Mouse (Mus musculus): ENCODE data around the gene Ms4a5. TPM values are rescaled to one million over a fixed set of nuclear protein-coding genes. Genes with fewer than 3 reads are reported as not detected.
"Not testable (repeated sequence)": the region's sequence is repeated elsewhere in the genome, so short reads cannot be mapped to it uniquely, and the experiment has no call there.

The Ms4a5 gene
- polyA plus RNA-seq, 1 experiment from 2014 or later = not detected

DNA sequence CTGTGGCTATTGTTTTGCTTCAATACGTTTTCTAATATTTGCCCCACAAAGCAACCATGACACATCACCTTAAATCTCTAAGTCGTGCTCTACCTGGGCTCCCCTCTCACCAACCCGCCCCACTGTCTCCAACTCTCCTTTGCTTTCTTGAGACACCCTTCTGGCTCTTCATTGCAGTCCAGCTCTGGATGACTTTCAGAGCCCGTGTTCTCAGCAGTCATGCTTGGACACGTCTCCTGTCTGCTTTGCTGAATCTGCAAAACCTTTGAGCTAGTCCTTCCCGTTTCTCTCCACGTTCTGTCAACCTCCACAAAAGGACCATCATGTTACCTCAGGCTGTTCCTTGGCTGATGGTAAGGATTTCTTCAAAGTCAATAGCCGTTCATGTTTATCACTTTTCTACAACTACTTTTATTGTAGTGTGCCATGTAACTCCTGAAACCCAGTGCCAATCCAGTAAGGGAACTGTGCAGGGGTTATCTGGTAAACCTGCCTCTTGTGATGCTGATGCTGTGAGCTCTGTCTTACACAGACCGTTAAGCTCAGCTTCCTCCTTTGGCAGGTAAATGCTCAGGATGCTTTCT, 19.0 kb downstream of the Ms4a5 start:
- Histone ChIP-seq H3K27ac (no peak overlapping the region), H3K9ac (no peak overlapping the region), H3K27me3 (replicated peaks) (no peaks in the 10 kb centered on the region), H3K36me3 (no peaks in the 10 kb centered on the region), H3K4me3 (no peak overlapping the region), H3K9me3 (no peaks in the 10 kb centered on the region), H3K4me1 (no peaks in the 10 kb centered on the region), H3K4me2 (replicated peaks) (no peak overlapping the region)
- WGBS = 88% methylated on average over 9 of the region's 9 CpGs
- ATAC-seq (ENCODE audit: low FRiP score, low read depth) = no peak

DNA sequence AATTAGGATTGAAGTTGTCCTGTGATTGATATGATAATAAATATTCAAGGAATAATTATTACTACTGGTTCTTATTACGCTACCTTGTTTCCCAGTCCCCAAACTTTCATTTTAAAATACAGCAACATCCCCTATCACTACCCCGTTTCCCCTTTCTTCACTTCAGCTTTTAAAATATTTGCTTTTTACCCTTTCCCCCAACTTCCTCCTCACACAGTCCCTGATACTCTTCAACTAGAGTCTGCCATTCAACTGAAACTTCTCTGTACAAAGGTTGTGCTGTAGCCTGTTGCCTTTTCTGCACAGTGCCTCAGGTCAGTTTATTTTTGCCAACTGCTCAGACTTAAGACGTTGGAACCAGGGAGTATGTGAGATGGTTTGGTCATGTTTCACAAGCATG, 20.1 kb downstream of the Ms4a5 start:
- no peak overlapping the region for H3K4me2 ChIP-seq (replicated peaks)
- H3K4me3 ChIP-seq = no peak overlapping the region
- no peak for ATAC-seq (ENCODE audit: low FRiP score, low read depth)
- 91% methylated on average over 3 of the region's 3 CpGs for WGBS
- H3K9ac ChIP-seq = no peak overlapping the region
- H3K27ac ChIP-seq = no peak overlapping the region
- H3K36me3 ChIP-seq = no peaks in the 10 kb centered on the region
- no peaks in the 10 kb centered on the region for H3K27me3 ChIP-seq (replicated peaks)
- no peaks in the 10 kb centered on the region for H3K4me1 ChIP-seq
- H3K9me3 ChIP-seq = no peaks in the 10 kb centered on the region

DNA sequence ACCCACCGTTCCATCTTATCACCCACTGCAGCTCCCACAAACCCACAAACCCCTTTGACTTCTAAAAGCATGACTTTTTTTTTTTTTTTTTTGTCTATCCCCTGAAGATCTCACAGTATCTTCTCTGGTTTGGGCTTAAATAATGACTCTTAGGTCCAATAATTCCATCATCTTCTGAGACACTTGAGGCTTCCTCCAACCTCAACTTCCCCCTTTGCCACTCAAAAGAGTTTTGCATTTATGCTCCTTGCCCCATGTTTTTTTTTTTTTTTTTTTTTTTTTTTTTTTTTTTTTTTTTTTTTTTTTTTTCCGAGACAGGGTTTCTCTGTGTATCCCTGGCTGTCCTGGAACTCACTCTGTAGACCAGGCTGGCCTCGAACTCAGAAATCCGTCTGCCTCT, 20.7 kb downstream of the Ms4a5 start:
- WGBS = 81% methylated on average over 4 of the region's 4 CpGs
- not testable (repeated sequence) for H3K4me2 ChIP-seq (replicated peaks); H3K36me3 ChIP-seq; H3K9me3 ChIP-seq; H3K9ac ChIP-seq; ATAC-seq (ENCODE audit: low FRiP score, low read depth); H3K27ac ChIP-seq; H3K4me3 ChIP-seq; H3K4me1 ChIP-seq; H3K27me3 ChIP-seq (replicated peaks)

DNA sequence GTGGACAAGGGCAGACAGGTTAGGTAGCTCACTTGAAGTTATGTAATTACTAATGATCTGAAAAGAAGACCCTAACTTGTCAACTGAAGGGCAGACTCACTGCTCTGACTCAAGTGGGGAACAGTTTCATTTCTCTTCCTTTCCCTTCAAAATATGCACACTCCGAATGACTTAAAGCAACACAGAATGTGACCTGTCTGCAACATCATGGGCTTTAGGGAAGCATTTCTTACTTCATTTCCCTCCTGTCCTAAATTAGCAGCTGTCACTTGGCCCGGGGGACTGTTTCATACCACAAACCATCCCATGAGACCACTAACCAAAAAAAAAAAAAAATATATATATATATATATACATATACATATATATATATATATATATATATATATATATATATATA, 22.2 kb downstream of the Ms4a5 start:
- H3K4me3 ChIP-seq = no peak overlapping the region
- no peak overlapping the region for H3K27ac ChIP-seq
- H3K4me1 ChIP-seq = no peaks in the 10 kb centered on the region
- WGBS = 92% methylated on average over 2 of the region's 2 CpGs
- no peak for ATAC-seq (ENCODE audit: low FRiP score, low read depth)
- H3K36me3 ChIP-seq = no peaks in the 10 kb centered on the region
- no peaks in the 10 kb centered on the region for H3K9me3 ChIP-seq
- H3K27me3 ChIP-seq (replicated peaks) = no peaks in the 10 kb centered on the region
- H3K9ac ChIP-seq = no peak overlapping the region
- no peak overlapping the region for H3K4me2 ChIP-seq (replicated peaks)

DNA sequence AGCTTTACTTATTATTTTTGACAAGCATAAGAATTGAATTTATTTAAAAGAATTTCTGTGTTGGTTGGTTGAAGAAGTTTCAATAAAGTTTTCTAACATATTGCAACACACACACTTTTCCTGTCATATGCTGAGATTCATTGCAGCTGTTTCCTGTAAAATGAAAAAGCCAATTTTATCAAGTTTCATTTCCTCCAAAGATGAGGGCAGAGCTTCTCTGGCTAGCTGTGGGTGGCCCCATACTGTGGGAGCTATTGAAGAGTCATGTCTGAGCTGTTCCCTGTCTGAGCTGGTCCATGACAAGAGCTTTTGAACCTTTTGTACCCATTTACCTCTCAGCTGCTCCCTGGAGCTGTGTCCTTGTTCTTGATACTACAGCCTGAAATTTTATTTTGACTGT, 39.4 kb downstream of the Ms4a5 start:
- no peaks in the 10 kb centered on the region for H3K27me3 ChIP-seq (replicated peaks)
- ATAC-seq (ENCODE audit: low FRiP score, low read depth) = no peak

DNA sequence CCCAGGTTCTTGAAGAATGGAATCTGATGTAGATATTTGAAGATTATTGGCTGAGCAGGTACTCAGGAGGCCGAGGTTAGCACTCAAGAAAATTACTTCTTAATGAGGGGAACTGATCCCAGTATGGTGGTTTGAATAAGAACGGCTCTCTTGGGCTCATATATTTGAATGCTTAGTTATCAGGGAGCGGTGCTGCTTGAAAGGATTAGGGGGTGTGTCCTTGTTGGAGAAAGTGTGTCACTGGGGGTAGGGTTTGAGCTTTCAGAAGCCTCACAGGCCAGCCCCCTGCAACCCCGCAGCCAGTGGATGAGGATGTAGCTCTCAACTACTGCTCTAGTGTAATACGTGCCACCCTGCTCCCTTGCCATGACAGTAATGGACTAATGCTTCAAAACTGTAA, 41.1 kb downstream of the Ms4a5 start:
- WGBS = 59% methylated on average over 5 of the region's 5 CpGs
- H3K27me3 ChIP-seq (replicated peaks) = no peaks in the 10 kb centered on the region
- no peaks in the 10 kb centered on the region for H3K4me1 ChIP-seq
- H3K4me2 ChIP-seq (replicated peaks) = no peak overlapping the region
- no peak overlapping the region for H3K4me3 ChIP-seq
- no peak overlapping the region for H3K27ac ChIP-seq
- no peak for ATAC-seq (ENCODE audit: low FRiP score, low read depth)
- H3K9ac ChIP-seq = no peak overlapping the region
- no peaks in the 10 kb centered on the region for H3K9me3 ChIP-seq
- no peaks in the 10 kb centered on the region for H3K36me3 ChIP-seq

More for the DNA sequence above, 39.4 kb downstream of the Ms4a5 start:
- Histone ChIP-seq H3K4me1 (no peaks in the 10 kb centered on the region), H3K9me3 (no peaks in the 10 kb centered on the region), H3K36me3 (no peaks in the 10 kb centered on the region), H3K4me3 (no peak overlapping the region), H3K4me2 (replicated peaks) (no peak overlapping the region), H3K27ac (no peak overlapping the region), H3K9ac (no peak overlapping the region)

DNA sequence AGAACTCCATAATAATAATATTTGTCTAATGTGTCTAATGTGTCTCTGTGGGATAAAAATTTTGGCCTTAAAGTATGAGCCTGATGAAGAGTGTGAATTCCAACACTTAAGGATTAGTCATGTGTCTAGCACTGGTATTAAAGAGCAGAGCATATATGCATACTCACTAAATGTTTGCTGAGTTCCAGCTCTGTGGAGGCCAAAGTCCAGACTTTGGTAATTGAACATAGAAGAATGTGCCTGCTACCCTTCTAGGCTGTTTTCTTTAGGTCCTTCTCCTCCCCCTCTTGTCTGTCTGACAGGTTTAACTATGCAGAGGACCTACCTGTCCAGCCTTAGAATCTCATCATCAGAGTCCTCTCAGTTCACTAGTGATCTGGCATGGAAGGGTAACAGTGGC, 47.9 kb downstream of the Ms4a5 start:
- H3K4me3 ChIP-seq = no peak overlapping the region
- H3K9me3 ChIP-seq = no peaks in the 10 kb centered on the region
- H3K4me1 ChIP-seq = no peaks in the 10 kb centered on the region
- no peak for ATAC-seq (ENCODE audit: low FRiP score, low read depth)
- no peak overlapping the region for H3K4me2 ChIP-seq (replicated peaks)
- no peaks in the 10 kb centered on the region for H3K36me3 ChIP-seq
- no peak overlapping the region for H3K9ac ChIP-seq
- no peaks in the 10 kb centered on the region for H3K27me3 ChIP-seq (replicated peaks)
- H3K27ac ChIP-seq = no peak overlapping the region

DNA sequence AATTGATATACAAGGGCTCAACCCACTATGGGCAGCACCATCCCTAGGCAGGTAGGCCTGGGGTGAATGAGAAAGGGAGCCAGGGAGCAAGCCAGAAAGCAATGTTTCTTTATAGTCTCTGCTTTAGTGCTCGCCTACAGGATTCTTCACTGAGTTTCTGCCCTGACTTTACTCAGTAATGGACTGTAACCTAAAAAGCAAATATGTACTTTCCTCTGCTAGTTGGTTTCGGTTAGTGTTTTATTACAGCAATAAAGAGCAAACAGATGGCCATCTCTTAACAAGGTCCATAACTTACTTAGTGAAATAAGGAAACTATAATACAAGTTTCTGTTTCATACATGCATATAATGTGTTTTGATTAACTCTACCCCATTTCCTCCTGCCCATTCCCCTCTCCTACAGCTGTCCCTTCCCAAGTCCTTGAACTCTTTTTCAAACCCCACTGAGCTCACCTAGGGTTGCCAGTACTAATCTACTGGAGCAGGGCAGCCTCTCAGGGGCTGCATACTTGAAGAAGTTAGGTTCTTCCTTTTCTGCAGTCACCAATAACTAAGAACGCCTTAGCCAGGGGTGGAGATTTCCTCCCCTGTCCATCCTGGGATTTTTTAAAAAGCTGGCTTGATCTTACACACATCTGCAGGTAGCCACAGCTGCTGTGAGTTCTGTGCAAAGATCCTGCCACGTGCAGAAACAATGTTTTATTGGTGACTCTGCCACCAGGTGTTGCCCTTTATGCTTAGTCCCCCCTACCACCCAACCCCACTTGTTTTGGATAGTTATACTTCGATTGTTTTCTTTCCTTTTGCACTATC, 48.5 kb downstream of the Ms4a5 start:
- 69% methylated on average over 5 of the region's 5 CpGs for WGBS
- no peaks in the 10 kb centered on the region for H3K36me3 ChIP-seq
- H3K4me1 ChIP-seq = no peaks in the 10 kb centered on the region
- H3K27me3 ChIP-seq (replicated peaks) = no peaks in the 10 kb centered on the region
- H3K9me3 ChIP-seq = no peaks in the 10 kb centered on the region
- H3K27ac ChIP-seq = no peak overlapping the region
- ATAC-seq (ENCODE audit: low FRiP score, low read depth) = no peak
- H3K4me2 ChIP-seq (replicated peaks) = no peak overlapping the region
- no peak overlapping the region for H3K9ac ChIP-seq
- no peak overlapping the region for H3K4me3 ChIP-seq

DNA sequence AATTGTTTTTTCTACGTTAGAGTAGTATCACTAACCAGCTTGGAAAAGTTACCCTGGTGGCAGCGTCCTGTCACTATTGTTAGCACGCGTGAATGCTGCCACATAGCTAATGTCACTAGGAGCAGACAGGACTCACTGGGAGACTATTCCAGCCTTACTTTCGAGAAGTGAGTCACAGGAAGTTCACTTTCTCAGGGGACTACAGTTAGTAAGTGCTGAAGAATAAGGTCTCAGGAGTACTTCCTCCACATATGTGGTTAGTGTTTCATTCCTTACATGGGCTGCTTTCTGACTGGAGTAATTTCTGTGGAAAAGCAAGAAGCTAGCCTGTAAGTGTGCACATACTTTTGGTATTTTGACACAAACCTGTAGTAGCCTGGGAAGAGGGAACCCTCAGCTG, 49.4 kb downstream of the Ms4a5 start:
- H3K4me3 ChIP-seq = no peak overlapping the region
- no peak for ATAC-seq (ENCODE audit: low FRiP score, low read depth)
- WGBS = 82% methylated on average over 5 of the region's 5 CpGs
- H3K9me3 ChIP-seq = no peaks in the 10 kb centered on the region
- no peak overlapping the region for H3K4me2 ChIP-seq (replicated peaks)
- H3K4me1 ChIP-seq = no peaks in the 10 kb centered on the region
- H3K27me3 ChIP-seq (replicated peaks) = no peaks in the 10 kb centered on the region
- H3K36me3 ChIP-seq = no peaks in the 10 kb centered on the region
- H3K27ac ChIP-seq = no peak overlapping the region
- no peak overlapping the region for H3K9ac ChIP-seq

DNA sequence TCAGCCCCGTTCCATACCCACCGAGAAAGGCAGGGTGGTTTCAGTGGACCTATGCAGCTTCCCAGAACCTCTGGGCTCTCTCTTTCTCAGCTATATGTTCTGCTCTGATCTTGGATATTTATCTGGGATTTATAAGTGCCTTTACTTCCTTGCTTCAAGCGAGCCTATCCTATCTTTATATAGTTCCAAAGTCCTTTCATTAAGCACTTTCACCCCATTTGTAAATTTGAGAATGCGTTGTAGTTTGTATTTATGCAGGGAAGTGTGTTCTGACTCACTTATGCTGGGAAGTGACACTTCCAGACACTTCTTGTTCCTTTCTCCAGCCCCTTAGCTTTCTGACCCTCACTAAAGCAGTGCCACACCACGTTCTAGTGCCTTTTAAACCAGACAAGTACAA, 51.3 kb downstream of the Ms4a5 start, which contains the start of gene Ms4a12:
Ms4a12 (minus strand) TSS at position 101 of the 400 bp plus-strand sequence.
- no peaks in the 10 kb centered on the region for H3K27me3 ChIP-seq (replicated peaks)
- 77% methylated on average over 5 of the region's 5 CpGs for WGBS
- no peak for ATAC-seq (ENCODE audit: low FRiP score, low read depth)
- no peaks in the 10 kb centered on the region for H3K9me3 ChIP-seq
- no peak within 1 kb of the TSS for H3K4me3 ChIP-seq
- no peak within 1 kb of the TSS for H3K9ac ChIP-seq
- H3K4me2 ChIP-seq (replicated peaks) = no peak within 1 kb of the TSS
- no peaks in the 10 kb centered on the region for H3K4me1 ChIP-seq
- H3K27ac ChIP-seq = no peak within 1 kb of the TSS
- no peaks in the 10 kb centered on the region for H3K36me3 ChIP-seq

Other genes with a start within 250 kb of the Ms4a5 start
- gene Ms4a8a, start 202.8 kb downstream of the Ms4a5 start, polyA plus RNA-seq (2016; fragmentation: Nextera tagmentation; extraction: Ambion mirVana) = not detected in 2 replicates
- gene 1700017D01Rik, start 153.0 kb downstream of the Ms4a5 start, polyA plus RNA-seq (2016; fragmentation: Nextera tagmentation; extraction: Ambion mirVana) = not detected in 2 replicates
- not detected in 2 replicates for gene 1700025F22Rik, start 118.6 kb downstream of the Ms4a5 start, polyA plus RNA-seq (2016; fragmentation: Nextera tagmentation; extraction: Ambion mirVana)
- not detected in 2 replicates for gene Ms4a13, start 87.1 kb downstream of the Ms4a5 start, polyA plus RNA-seq (2016; fragmentation: Nextera tagmentation; extraction: Ambion mirVana)
- not detected in 2 replicates for gene Ms4a12, start 51.4 kb downstream of the Ms4a5 start, polyA plus RNA-seq (2016; fragmentation: Nextera tagmentation; extraction: Ambion mirVana)
- gene Ms4a1, start 17.6 kb downstream of the Ms4a5 start, polyA plus RNA-seq (2016; fragmentation: Nextera tagmentation; extraction: Ambion mirVana) = not detected in 2 replicates
- gene Ms4a14, start 30.6 kb upstream of the Ms4a5 start, polyA plus RNA-seq (2016; fragmentation: Nextera tagmentation; extraction: Ambion mirVana) = not detected in 2 replicates
- gene Ms4a7, start 52.3 kb upstream of the Ms4a5 start, polyA plus RNA-seq (2016; fragmentation: Nextera tagmentation; extraction: Ambion mirVana) = 1.8 and 2.1 TPM in 2 replicates
- 2.6 and 3.1 TPM in 2 replicates for gene Ms4a4a, start 91.7 kb upstream of the Ms4a5 start, polyA plus RNA-seq (2016; fragmentation: Nextera tagmentation; extraction: Ambion mirVana)
- gene Ms4a4c, start 120.9 kb upstream of the Ms4a5 start, polyA plus RNA-seq (2016; fragmentation: Nextera tagmentation; extraction: Ambion mirVana) = 0.11 and 0.42 TPM in 2 replicates
- gene Ms4a4b, start 159.7 kb upstream of the Ms4a5 start, polyA plus RNA-seq (2016; fragmentation: Nextera tagmentation; extraction: Ambion mirVana) = not detected in 2 replicates
- 2.3 and 2.5 TPM in 2 replicates for gene Ms4a6c, start 185.5 kb upstream of the Ms4a5 start, polyA plus RNA-seq (2016; fragmentation: Nextera tagmentation; extraction: Ambion mirVana)
- not detected in 2 replicates for gene Gm8369, start 202.1 kb upstream of the Ms4a5 start, polyA plus RNA-seq (2016; fragmentation: Nextera tagmentation; extraction: Ambion mirVana)
- 2.1 and 2.6 TPM in 2 replicates for gene Ms4a6b, start 232.6 kb upstream of the Ms4a5 start, polyA plus RNA-seq (2016; fragmentation: Nextera tagmentation; extraction: Ambion mirVana)